Mouse (Mus musculus) mouse trophoblast stem cell (cell line): ENCODE data around the gene Col4a2.

Experiments
- in situ Hi-C, 2 experiments: fragments of 300-500 bp; cut with MseI, MboI; formaldehyde crosslinking; loops; 2 replicates in 1 of 2; 3 replicates in 1 of 2; pipeline ENCODE4 v1.15.1; 2025

Col4a2 gene

DNA sequence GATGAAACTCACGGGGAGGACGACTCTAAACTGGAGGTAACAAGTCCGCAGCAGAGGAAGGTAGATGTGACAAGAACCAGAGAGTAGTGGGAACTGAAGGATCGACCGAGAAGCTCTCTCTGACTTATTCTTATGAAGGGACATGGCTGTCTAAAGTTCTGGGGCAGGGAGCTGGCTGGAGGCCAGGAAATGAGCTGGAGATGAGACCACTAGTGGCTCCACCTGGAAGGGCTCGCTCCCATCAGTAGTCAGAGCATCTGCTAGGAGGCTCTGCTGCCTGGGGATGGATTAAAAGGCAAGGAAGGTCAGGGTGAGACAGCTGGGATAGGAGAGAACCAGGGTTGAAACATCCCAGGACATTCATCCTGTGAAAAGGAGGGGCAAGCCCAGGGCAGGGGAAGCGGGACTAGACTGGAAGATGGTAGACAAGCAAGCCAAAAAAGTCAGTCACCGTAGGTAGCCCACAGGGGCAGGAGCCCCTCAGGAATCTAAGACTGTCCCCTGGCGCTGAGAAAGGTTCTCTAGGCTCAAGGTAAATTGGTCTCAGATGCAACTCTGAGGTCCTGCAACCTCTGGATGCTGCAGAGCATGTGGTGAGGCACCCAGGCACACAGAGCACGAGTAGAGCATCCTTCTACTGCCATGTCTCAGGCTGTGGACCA, 16.2 kb upstream of the Col4a2 start:
- in situ Hi-C loops, result no loop called here

DNA sequence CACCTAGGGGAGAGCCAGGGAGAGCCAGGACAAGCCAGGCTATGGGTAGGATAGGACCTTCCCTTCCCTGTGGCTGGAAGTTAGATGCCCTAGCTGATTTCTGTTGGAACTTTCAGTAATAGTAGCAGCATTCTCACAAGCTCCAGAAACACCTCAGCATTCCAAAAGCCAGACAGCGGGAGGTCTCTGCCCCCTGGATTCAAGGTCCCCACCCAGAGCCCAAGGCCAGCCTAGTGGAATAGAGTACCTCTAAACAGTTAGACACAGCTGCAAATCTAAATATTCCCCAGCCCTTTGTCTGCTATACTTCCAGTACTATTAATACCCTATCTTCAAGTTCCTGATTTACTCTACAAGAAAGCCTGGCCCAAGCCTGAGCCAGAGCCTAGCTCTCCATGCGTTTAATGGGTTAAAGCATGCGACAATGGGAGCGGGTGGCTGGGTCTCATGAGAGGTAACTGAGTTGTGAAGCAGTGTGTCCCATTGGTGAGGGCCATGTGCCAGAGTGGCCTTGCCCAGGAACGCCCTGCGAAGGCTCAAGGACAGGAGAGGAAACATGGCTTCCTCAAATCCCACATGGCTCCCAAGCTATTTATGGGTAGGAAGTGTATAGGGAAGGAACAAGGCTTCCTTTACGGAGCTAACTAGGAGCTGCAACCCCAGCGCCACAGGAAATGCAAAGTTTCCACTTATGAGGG, 15.3 kb upstream of the Col4a2 start:
- in situ Hi-C loops, result no loop called here

DNA sequence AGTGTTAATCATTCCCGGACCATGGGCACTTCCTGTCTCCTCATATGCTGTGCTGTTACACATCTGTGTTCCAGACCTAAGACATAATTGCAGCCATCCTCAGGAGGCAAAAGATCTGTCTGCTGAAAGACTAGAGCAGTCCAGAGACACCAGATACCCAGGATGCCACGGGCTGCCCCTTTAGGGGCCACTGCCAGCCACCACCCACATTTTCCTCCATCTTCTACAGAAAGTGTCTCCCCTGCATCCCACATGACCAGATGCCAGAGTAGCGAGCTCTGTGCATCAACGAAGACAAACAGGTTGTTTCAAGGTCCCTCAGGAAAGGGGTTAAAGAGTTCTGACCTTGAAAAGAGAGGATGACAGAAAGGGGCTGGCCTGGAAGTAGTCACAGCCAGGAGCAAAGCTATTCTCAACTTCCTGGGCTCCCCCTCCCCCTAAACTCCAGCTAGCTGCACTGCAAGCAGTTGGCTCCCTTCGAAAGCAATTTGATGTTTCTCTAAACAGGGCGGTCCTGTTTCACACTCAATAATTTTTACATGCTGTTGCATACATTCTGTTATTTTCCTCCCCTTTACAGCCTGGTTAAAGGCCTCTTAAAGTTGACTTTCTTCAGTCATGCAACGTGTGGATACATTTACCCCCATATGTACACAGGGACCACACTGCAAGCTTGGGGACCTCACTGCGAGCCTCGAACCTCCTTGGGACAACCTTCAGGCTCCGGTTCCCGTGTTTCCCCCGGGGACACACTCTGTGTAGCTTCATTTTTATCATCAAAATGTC, 13.9 kb upstream of the Col4a2 start:
- in situ Hi-C loops, result no loop called here

DNA sequence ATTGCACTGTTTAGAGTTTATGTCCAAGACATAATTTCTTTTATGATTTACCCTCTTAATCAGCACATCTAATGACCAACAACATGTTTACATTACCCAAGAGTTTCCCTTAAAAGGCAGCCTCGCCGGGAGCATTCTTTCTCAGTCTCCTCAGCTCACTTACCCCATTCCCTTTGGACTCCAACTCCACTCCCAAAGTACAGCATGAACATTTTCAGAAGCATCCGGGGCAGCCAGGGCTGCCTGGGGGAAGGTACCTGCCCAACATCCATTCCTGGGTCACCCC, 13.3 kb upstream of the Col4a2 start:
- in situ Hi-C loops, result no loop called here

DNA sequence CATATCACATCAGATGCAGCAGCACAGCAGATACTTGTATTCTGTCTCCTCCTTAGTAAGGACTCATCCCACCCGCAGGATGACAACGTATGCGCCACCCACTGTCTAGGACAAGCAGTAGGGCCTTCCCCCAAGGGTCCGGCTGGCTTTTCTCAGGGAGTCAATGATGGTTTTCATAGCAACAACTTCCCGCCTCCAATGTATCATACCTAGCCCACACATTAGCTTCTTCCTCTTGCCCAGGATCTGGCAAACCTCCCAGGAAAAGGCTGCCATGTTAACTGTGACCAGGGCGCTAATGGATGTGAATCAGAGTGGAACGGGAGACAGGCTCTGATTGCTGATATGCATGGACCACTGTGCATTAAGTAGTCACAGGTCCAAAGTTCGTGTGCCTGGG, 12.2 kb upstream of the Col4a2 start:
- in situ Hi-C loops, result no loop called here

GRCm38 (mm10) chr8:11304027-11304601, 8.5 kb upstream of the Col4a2 start:
- in situ Hi-C loops, result no loop called here

- in situ Hi-C loops, result no loop called here
Observed at GRCm38 (mm10) chr8:11305539-11305938, 7.1 kb upstream of the Col4a2 start.

DNA sequence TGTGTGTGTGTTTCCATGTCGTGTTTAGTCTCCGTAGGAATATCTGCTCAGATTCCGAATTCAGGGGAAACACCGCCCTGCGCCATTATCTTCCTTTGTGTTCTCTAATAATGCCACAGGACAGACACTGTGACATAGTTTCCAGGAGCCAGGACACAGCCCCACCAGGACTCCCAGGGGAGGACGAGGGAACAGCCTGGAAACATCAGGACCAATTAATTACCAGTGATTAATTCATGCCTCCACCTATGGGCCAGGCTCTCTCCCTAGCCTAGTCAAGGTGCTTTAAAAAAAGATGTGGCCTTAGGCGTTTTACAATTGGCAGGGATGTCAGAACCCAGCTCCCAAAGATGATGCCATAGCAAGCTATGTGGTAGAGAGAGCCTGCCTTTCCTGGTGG, 5.2 kb upstream of the Col4a2 start:
- in situ Hi-C loops, result no loop called here

GRCm38 (mm10) chr8:11308570-11308998, 4.0 kb upstream of the Col4a2 start:
- in situ Hi-C loops, result no loop called here

DNA sequence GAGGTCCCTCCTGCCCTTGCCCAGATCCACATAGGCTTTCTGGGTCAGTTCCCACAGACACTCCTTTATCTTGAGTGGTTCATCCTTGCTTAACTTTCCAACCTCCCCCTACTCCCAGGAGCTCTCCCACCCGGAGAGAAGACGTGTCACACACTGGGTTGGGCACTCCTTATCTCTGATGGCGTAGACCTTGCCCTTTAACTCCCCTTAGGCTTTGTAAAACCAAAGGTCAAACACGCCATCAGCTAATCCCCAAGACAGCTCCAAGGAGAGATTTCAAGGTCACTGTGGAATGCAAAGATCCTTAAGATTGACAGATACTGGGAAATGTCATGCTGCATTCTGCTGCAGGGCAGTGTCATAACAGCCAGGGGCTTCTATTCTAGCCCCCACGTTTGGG, 3.4 kb upstream of the Col4a2 start:
- in situ Hi-C loops, result no loop called here

DNA sequence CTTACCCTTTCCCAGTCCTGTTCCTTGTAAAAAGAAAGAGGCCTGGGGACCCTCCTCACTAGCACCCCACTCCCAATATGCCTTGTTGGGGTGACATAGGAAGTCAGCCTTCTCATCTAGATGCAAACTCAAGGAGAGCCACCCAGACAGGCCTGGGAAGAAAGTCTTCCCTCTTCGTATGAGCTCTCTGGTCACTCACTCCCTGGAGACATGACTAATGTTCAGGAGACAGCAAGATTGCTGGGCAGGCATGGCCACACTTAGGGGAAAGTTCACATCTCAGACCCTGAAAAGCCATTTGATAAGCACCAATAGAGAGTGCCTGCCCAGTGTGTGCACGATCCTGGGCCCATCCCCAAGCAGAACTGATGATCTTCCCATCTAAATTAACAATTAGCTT, 2.6 kb upstream of the Col4a2 start:
- in situ Hi-C loops, result no loop called here

- in situ Hi-C loops, result no loop called here
Observed at GRCm38 (mm10) chr8:11311681-11312348, 790 bp upstream of the Col4a2 start.

- in situ Hi-C loops, result no loop called here
Observed at GRCm38 (mm10) chr8:11313176-11314111, 839 bp downstream of the Col4a2 start.

DNA sequence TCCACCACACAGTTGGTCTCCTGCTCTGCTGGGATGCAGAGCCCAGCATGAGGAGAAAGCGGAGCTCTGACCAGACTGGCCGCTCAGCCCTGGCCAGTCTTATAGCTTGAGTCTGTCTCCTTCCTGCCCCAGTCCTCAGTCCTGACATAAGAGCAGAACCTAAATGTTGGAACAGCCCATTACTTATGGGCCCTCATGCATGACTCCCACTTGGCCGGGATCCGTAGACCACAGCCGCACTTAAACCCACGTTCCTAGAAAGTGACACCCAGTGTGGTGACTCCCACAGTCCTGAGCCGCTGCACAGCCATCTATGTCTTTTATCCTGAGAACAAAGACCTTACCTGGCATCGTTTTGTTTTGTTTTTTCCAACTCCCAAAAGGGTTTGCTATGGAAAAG, 2.0 kb downstream of the Col4a2 start:
- in situ Hi-C loops, result no loop called here

DNA sequence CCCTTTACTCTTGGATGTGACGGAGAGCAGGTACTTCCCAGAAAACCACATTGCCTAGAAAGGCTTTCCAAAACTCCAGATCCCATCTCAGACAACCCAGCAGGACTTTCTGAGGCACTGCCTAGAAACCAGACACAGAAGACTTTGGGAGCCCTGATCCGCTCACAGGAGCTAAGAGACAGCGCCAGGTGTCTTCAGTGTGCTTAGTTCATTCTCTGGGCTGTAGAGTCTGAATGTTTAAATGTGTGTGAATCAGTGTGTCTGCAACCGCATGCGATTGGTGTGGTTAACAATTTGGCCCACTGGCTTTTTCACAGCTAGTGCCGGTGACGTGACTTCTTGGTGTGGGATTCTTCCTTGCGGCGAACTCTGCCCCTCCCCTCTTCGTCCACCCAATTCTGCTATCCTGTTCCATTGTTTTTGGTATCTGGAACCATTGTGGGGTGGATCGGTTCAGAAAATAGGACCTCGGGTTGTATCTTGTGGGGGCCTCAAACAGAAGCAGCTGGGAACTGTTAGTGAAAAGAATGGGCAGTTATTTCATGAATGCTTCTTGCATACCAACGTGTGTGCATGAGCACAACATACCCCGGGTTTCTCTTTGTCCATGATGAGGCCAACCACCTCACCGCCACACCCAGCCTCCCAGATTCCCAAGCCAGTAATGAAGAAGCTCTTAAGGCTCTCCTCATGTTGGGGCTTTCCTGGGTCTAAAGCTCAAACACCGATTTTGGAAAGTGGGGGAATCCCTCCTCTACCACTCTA, 2.8 kb downstream of the Col4a2 start:
- in situ Hi-C loops, result no loop called here

DNA sequence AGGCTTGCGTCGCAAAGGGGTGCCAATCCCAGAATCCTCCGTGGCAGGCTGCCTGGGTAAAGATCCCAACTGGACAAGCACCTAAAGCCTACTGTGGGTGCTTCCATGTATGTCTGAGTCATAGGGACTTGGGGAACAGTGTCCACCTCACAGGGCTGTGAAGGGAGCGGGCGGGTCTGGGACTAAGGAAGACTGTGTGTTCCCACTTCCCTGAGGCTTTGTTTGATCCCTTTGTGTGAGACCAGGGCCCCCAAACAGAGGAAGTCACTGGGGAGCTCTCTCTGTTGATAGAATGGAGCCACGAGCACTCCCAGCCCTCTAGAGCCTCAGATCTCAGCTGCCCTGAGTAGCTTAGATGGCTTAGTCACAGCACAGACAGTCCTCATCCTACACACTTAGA, 3.5 kb downstream of the Col4a2 start:
- in situ Hi-C loops, result no loop called here

GRCm38 (mm10) chr8:11319405-11319804, 6.8 kb downstream of the Col4a2 start:
- in situ Hi-C loops, result no loop called here

- in situ Hi-C loops, result no loop called here
Observed at GRCm38 (mm10) chr8:11321841-11322240, 9.2 kb downstream of the Col4a2 start.

GRCm38 (mm10) chr8:11322724-11323585, 10.3 kb downstream of the Col4a2 start:
- in situ Hi-C loops, result no loop called here
